Mouse (Mus musculus): ENCODE data around the gene Spred1.
A peak's percentile ranks its signal among the peaks of the same experiment; 100 is the strongest.

Spred1 gene

GRCm38 (mm10) chr2:117176066-117176465, 54.9 kb downstream of the Spred1 start:
- ATAC-seq (ENCODE audit: insufficient number of reproducible peaks, low FRiP score, low TSS enrichment), result 0 out of 2 replicates have a peak, but pooled peaks have one; percentile 29

DNA sequence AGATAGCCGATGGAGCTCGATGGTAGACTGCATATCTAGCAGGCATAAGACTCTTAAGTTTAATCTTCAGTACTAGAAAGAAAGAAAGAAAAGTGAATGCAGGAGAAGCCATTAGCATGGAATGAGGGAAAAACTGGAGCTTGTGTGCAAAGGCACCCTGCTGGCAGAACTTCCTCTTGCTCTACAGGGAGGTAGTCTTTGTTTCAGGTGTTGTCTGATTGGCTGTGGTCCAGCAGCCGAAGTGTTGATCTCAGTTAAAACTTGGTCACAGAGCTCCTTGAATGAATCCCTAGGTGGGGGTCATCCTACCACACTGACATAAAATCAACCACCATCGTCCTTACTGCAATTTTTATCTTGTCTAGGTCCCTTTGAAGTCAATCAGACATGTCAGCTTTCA, 55.8 kb downstream of the Spred1 start:
- no peak for ATAC-seq (ENCODE audit: insufficient number of reproducible peaks, low FRiP score, low TSS enrichment)

DNA sequence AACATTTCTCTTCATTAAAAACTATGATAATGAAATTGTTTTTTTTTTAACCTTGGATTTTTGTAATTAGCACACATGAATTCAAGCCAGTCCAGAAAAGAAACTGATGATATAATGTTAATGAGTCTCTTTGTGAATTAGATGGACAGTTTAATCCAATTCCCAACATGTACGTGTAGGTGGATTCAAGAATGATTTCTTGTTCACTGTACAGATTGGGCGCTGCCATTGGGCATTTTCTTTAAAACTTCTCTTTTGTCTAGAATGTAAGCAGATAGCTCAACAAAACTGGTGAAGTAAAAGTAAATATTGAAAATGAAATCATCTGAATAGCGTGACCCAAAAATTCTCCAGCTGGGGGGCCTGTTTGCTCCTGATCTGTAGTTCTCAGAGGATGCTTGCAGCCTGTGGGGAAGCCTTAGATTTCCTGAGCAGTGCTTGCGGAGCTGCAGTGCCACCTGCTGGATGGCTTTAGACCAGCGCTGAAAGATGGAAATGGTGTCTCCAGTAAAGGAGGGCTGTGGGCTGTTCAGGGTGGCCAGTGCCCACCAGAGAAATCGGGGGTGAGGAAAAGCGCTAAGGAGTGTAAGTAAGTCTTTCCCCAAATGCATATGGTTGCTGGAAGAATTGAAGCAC, 59.2 kb downstream of the Spred1 start:
- ATAC-seq (ENCODE audit: insufficient number of reproducible peaks, low FRiP score, low TSS enrichment), result peak; percentile 91

DNA sequence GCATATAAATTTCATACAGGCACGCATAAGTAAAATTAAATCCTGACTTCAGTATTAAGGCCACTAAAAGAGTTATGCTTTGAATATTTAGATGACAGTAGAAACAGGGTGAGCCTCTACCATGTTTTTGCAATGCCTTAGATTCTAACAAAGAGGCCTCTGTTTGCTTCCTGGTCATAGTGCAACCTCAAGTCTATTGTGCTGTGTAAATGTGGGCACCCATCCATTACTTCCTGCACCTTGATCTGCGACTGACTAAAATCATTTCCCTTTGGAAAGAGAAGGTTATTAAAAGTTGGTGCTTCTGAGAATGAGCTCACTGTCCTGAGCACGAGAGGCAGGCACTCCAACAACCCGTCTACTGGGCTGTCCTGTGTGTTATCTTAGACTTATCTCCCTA, 64.4 kb downstream of the Spred1 start:
- no peak for ATAC-seq (ENCODE audit: insufficient number of reproducible peaks, low FRiP score, low TSS enrichment)

GRCm38 (mm10) chr2:117190915-117191314, 69.7 kb downstream of the Spred1 start:
- ATAC-seq (ENCODE audit: insufficient number of reproducible peaks, low FRiP score, low TSS enrichment), result no peak

- ATAC-seq (ENCODE audit: insufficient number of reproducible peaks, low FRiP score, low TSS enrichment), result no peak
Observed at GRCm38 (mm10) chr2:117194309-117194708, 73.1 kb downstream of the Spred1 start.

DNA sequence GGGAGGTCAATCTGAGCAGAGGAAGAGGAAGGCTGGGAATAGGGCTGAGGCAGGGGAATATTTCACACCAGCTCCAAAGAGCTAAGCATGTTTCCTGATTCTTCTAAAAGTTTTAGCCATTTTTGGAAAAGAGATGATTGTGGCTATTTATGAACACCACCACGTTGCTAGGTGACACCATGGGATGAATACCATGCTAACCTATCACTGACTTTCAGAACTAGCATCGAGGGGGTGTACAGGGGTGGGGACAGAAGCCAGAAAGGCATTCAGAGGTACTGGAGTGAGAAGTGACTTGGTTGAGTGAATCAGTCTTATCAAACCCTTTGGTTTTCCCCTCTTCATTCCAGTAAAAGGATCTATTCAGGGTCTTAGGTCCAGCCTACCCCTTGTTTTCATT, 74.0 kb downstream of the Spred1 start:
- no peak for ATAC-seq (ENCODE audit: insufficient number of reproducible peaks, low FRiP score, low TSS enrichment)

GRCm38 (mm10) chr2:117195578-117195977, 74.4 kb downstream of the Spred1 start:
- no peak for ATAC-seq (ENCODE audit: insufficient number of reproducible peaks, low FRiP score, low TSS enrichment)

GRCm38 (mm10) chr2:117200869-117201338, 79.7 kb downstream of the Spred1 start:
- no peak for ATAC-seq (ENCODE audit: insufficient number of reproducible peaks, low FRiP score, low TSS enrichment)

DNA sequence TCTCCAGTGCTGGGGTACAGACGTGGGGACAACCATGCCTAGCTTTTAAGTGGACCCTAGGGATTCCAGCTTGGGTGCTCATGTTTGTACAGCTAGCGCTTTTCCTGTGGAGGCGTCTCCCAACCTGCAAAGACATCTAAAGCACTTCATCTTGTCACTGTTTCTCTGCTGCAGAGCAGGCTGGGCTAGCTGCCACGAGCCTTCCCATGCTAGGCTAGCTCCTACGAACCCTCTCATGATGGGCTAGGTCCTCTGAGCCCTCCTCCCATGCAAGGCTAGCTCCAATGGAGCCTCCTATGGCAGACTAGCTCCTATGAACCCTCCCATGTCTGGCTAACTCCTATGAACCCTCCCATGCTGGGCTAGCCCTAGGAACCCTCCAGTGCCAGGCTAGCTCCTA, 82.2 kb downstream of the Spred1 start:
- ATAC-seq (ENCODE audit: insufficient number of reproducible peaks, low FRiP score, low TSS enrichment), result no peak

DNA sequence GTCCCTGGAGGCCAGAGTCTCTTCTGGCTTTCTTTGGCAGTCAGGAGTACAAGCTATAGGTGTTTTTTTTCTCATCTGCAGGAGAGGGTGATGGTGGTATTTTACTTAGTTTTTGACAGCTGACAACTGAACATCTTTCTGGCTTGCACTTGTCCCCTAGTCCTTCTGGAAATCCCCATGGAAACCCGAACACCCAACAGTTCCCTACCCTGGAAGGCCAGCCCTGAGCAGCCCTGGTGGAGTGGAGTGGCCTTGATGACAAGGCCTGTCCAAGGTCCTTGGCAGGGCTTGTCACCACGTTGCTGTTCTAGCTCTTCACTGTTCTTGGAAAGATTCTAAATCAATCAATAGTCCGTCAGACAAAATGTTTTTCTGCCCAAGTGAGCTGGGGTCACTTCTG, 83.4 kb downstream of the Spred1 start:
- no peak for ATAC-seq (ENCODE audit: insufficient number of reproducible peaks, low FRiP score, low TSS enrichment)

- ATAC-seq (ENCODE audit: insufficient number of reproducible peaks, low FRiP score, low TSS enrichment), result no peak
Observed at GRCm38 (mm10) chr2:117205066-117205465, 83.9 kb downstream of the Spred1 start.

- 0 out of 2 replicates have a peak, but pooled peaks have one; percentile 45 for ATAC-seq (ENCODE audit: insufficient number of reproducible peaks, low FRiP score, low TSS enrichment)
Observed at GRCm38 (mm10) chr2:117210416-117211085, 89.4 kb downstream of the Spred1 start.

GRCm38 (mm10) chr2:117216152-117216551, 95.0 kb downstream of the Spred1 start:
- ATAC-seq (ENCODE audit: insufficient number of reproducible peaks, low FRiP score, low TSS enrichment), result no peak

DNA sequence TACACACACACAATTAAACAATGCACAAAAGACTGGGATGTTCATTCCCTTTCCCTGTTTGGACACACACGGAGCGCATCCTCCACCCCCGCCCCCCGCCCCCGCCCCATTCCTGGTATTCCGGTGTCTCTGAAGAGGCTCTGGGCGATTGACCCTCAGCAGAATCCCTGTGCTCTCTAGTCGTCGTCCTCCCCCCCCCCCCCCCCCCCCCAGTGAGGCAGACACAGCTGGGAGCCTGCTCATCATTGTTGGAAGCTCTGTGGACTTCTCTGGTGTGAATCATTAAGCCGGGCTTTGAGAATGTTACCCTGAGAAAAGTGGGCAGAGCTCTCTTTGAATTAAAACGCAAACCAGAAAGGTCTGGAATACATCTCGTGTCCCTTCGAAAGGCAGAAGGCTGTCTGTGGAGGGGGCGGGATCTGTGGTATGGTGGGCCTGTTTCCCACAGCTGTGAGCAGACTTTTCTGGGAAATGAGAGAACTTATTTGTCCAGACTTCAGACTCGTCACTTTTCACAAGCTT, 96.6 kb downstream of the Spred1 start:
- no peak for ATAC-seq (ENCODE audit: insufficient number of reproducible peaks, low FRiP score, low TSS enrichment)

GRCm38 (mm10) chr2:117219536-117219935, 98.4 kb downstream of the Spred1 start:
- ATAC-seq (ENCODE audit: insufficient number of reproducible peaks, low FRiP score, low TSS enrichment), result no peak

DNA sequence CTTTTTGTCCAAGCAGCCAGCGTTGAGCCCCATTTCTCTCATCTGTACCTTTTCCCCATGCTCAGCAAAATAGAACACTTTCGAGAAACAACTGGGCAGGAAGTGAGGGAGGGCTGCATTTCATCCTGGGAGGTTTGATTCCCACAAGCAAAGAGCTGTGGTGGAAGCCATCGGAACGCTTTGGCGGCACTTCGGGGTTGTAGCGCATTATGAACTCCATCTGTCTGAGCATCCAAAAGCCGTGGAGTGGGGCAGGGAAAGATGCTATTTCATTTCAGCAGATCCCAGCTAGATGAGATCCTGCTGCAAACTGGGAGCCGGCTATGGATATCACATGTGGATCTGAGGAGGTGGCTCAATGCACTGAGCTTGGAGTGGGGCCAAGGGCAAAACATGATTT, 101.5 kb downstream of the Spred1 start:
- ATAC-seq (ENCODE audit: insufficient number of reproducible peaks, low FRiP score, low TSS enrichment), result no peak

GRCm38 (mm10) chr2:117228601-117229125, 107.5 kb downstream of the Spred1 start:
- ATAC-seq (ENCODE audit: insufficient number of reproducible peaks, low FRiP score, low TSS enrichment), result no peak

DNA sequence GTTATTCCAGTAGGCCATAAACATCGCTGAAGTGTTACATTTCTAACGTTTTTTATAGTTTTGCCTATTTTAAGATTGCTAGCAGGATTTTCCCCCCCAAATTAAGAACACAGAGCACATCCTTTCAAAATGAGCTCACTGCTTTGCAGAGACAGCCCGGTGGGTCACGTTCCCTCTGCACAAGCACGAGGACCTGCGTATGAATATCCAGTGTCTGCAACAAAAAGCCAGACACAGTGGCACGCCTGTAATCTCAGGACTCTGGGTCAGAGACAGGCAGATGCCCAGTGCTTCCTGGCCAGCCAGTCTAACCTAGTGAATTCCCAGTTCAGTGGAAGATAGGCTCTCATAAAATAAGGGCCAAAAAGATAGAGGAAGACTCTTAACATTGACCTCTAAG, 109.1 kb downstream of the Spred1 start:
- ATAC-seq (ENCODE audit: insufficient number of reproducible peaks, low FRiP score, low TSS enrichment), result no peak

DNA sequence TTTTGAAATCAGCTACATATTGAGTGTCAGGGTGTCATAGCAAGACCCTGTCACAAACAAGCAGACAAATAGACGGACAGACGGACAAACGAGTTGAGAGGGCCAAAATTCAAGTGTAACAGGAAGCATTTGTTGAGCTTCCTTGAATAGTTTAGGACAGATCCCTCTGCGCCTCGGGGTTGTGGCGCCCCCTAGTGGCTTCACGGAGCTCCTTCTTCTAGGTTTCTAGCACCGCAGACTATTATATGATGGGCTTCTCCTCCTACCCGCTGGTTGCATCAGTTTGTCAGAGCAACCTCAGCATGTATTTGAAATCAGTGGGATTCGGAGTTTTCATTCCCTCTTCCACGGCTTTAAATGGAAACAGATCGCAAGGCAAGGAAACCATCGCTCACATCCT, 110.1 kb downstream of the Spred1 start:
- peak; percentile 91 for ATAC-seq (ENCODE audit: insufficient number of reproducible peaks, low FRiP score, low TSS enrichment)
